Mouse (Mus musculus) midbrain, postnatal 0 days (tissue): ENCODE data around the gene Tns1. TPM values are rescaled to one million over a fixed set of nuclear protein-coding genes. Genes with fewer than 3 reads are reported as not detected.

ENCODE experiments used
- ATAC-seq: fragments of 200-750 bp; cut with Nextera tagmentation; 2 replicates; pipeline ENCODE4 v1.8.0; 2017; ENCODE audit warnings: moderate number of reproducible peaks, mild to moderate bottlenecking, moderate TSS enrichment, moderate library complexity; ENCODE audit not compliant: low FRiP score
- DNase-seq: peaks from one replicate; pipeline ENCODE4 v3.0.0-alpha.2; 2015; ENCODE audit warnings: low spot score
- H3K27ac ChIP-seq: fragments of 300-500 bp; sonication (generic); 2 replicates; pipeline ENCODE4 v1.5.1; 2014; ENCODE audit warnings: low read depth, mild to moderate bottlenecking, low read length, mixed read lengths
- H3K27me3 ChIP-seq: fragments of 300-500 bp; sonication (generic); 2 replicates; pipeline ENCODE4 v1.6.1; 2014; ENCODE audit warnings: low read length, control low read depth, mixed read lengths; ENCODE audit not compliant: insufficient read depth
- H3K36me3 ChIP-seq: fragments of 300-500 bp; sonication (generic); 2 replicates; pipeline ENCODE4 v1.6.1; 2014; ENCODE audit warnings: low read length, control low read depth, mixed read lengths; ENCODE audit not compliant: insufficient read depth
- H3K4me1 ChIP-seq: fragments of 300-500 bp; sonication (generic); 2 replicates; pipeline ENCODE4 v1.6.1; 2014; ENCODE audit warnings: mild to moderate bottlenecking, control low read depth, antibody characterized with exemption, low read length, mixed read lengths; ENCODE audit not compliant: insufficient read depth
- H3K4me2 ChIP-seq: fragments of 300-500 bp; sonication (generic); 2 replicates; pipeline ENCODE4 v1.6.1; 2014; ENCODE audit warnings: low read depth, mild to moderate bottlenecking, low read length, mixed read lengths; ENCODE audit not compliant: poor library complexity, severe bottlenecking
- H3K4me3 ChIP-seq: fragments of 300-500 bp; sonication (generic); 2 replicates; pipeline ENCODE4 v1.5.1; 2014; ENCODE audit warnings: low read depth, mild to moderate bottlenecking, low read length, moderate library complexity
- H3K9ac ChIP-seq: fragments of 300-500 bp; sonication (generic); replicated peaks from 2 replicates; pipeline ENCODE4 v1.6.1; 2014; ENCODE audit warnings: mild to moderate bottlenecking, low read length, moderate library complexity, mixed read lengths; ENCODE audit not compliant: poor library complexity, severe bottlenecking
- H3K9me3 ChIP-seq: fragments of 300-500 bp; sonication (generic); 2 replicates; pipeline ENCODE4 v1.6.1; 2016; ENCODE audit warnings: low read length, control low read depth
- CTCF ChIP-seq: IDR thresholded peaks from 2 replicates; pipeline ENCODE4 v1.5.1; 2016; ENCODE audit warnings: antibody characterized with exemption, mild to moderate bottlenecking
- WGBS: fragments of 180-500 bp; shearing (Covaris S2); extraction: QIAGEN DNeasy Blood & Tissue Kit; methylation state at CpG from one replicate; pipeline ENCODE4 v1.1.7; 2014; 5-methylcytosine and 5-hydroxymethylcytosine counted together
- polyA plus RNA-seq: library from polyadenylated mRNA; unstranded; fragments of >200 nt; fragmentation: Nextera tagmentation; extraction: Ambion mirVana; gene quantifications from 2 replicates; pipeline ENCODE4 v1.2.1, GENCODE M21; 2015
- total RNA-seq: library from RNA; depleted of rRNA; stranded (reverse); fragments of >200 nt; gene quantifications from 2 replicates; pipeline ENCODE4 v1.2.3, GENCODE M21; 2014

Gene Tns1
- total and polyA plus RNA-seq, 2 experiments from 2014 or later: 9.8 to 31.5 TPM

GRCm38 (mm10) chr1:74113071-74113470 is 11.2 kb downstream of the Tns1 start:
- no peak for TF ChIP-seq CTCF
- 73% methylated on average over 3 of the region's 3 CpGs for WGBS
- no peak for DNase-seq
- ATAC-seq: no peak
- H3K27ac ChIP-seq: no peak overlapping the region
- no peak overlapping the region for H3K4me3 ChIP-seq
- no peaks in the 10 kb centered on the region; the same call in 1 of the 2 replicates for H3K4me1 ChIP-seq
- no peaks in the 10 kb centered on the region for H3K36me3 ChIP-seq
- no peak overlapping the region for H3K4me2 ChIP-seq
- H3K9ac ChIP-seq: no peak overlapping the region
- no peaks in the 10 kb centered on the region for H3K9me3 ChIP-seq
- no peaks in the 10 kb centered on the region for H3K27me3 ChIP-seq

DNA sequence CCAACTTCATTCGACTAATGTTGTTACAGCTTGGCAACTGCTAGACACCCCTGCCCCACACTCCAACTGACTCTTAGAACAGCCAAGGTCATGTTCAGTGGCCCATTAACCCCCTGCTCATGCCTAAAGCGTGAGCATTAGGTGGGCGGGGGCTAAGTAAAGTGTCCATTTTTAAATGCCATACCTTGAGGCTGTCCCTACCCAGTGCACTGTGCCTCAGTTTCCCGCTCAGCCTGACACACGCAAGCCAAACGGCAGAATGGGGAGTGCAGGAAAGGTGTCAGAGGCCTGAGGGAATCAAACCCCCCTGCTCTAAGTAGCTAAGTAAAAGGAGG is 12.6 kb downstream of the Tns1 start:
- H3K27me3 ChIP-seq: no peaks in the 10 kb centered on the region
- 15% methylated on average over 6 of the region's 6 CpGs for WGBS
- ATAC-seq: no peak; the same call in 1 of the 2 replicates
- H3K36me3 ChIP-seq: no peaks in the 10 kb centered on the region
- DNase-seq: no peak
- no peaks in the 10 kb centered on the region; the same call in 1 of the 2 replicates for H3K4me1 ChIP-seq
- no peak overlapping the region for H3K27ac ChIP-seq
- H3K4me3 ChIP-seq: no peak overlapping the region
- TF ChIP-seq CTCF: no peak
- no peak overlapping the region for H3K4me2 ChIP-seq
- H3K9me3 ChIP-seq: no peaks in the 10 kb centered on the region
- no peak overlapping the region for H3K9ac ChIP-seq

DNA sequence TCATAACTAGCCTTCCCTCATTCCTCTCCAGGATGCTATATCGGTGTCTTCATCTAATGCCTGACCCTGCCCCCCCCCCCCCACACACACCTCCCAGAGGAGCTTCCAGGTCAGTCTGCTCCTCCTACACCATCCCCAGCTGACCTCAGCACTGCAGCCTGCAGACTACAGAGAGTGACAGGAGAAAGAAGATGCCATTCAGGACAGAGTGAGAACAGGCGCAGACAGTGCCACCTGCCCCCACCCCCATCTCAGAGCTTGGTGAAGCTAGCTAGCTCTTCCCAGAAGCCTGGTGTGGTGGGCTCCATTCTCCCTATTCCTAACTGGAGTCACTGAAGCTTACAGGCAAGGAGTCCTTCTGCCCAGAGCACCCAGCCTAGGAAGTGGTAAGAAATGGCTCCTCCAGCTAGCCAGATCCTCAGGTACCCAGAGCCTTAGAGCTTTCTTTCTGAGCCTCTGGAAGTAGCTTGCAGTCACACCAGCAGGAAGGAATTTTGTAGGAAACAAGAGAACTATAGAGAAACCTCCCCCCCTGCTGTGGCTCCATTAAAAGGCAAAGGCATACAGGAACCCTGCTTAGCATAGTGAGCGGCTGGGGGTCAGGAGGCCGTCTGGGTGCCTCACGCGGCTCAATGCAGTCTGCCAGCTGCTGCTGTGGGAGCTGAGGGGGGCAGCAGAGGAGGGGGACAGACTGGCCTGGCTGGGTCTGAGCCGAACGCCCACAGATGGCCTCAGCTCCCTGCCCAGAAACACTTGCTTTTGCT is 13.1 kb downstream of the Tns1 start:
- TF ChIP-seq CTCF: no peak
- H3K27ac ChIP-seq: 0 out of 2 replicates have a peak overlapping the region, but pooled peaks have one; percentile 26
- peak; percentile 68 for ATAC-seq
- no peaks in the 10 kb centered on the region for H3K9me3 ChIP-seq
- H3K4me2 ChIP-seq: no peak overlapping the region
- no peaks in the 10 kb centered on the region for H3K36me3 ChIP-seq
- DNase-seq: peak; percentile 80
- no peaks in the 10 kb centered on the region for H3K27me3 ChIP-seq
- H3K9ac ChIP-seq: no peak overlapping the region
- H3K4me1 ChIP-seq: no peaks in the 10 kb centered on the region; the same call in 1 of the 2 replicates
- 11% methylated on average over 8 of the region's 8 CpGs for WGBS
- no peak overlapping the region for H3K4me3 ChIP-seq

DNA sequence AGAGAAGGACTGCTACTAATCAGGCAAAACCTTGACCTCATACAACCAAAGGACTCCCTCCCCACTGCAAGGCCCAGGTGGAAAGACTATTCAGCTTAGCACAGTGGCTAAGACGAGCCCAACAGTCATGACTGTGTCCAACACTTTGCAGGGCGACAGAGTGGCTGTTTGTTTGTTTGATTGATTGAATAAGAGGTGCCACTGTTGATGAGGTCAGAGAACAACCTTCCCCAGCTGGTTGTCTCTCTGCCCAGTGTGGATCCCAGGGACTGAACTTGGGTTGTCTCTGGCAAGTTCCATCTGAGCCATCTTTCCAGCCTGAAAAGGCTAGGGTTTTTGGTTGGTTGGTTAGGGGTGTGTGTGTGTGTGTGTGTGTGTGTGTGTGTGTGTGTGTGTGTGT is 14.6 kb downstream of the Tns1 start:
- no peak for TF ChIP-seq CTCF
- H3K9me3 ChIP-seq: no peaks in the 10 kb centered on the region
- ATAC-seq: no peak
- H3K4me2 ChIP-seq: no peak overlapping the region
- no peak for DNase-seq
- no peak overlapping the region for H3K9ac ChIP-seq
- H3K36me3 ChIP-seq: no peaks in the 10 kb centered on the region
- H3K27ac ChIP-seq: no peak overlapping the region
- H3K27me3 ChIP-seq: no peaks in the 10 kb centered on the region
- 78% methylated on average over 2 of the region's 2 CpGs for WGBS
- no peaks in the 10 kb centered on the region; the same call in 1 of the 2 replicates for H3K4me1 ChIP-seq
- no peak overlapping the region for H3K4me3 ChIP-seq

- no peak for ATAC-seq
- DNase-seq: no peak
- H3K27me3 ChIP-seq: no peaks in the 10 kb centered on the region
- no peaks in the 10 kb centered on the region for H3K9me3 ChIP-seq
- H3K27ac ChIP-seq: no peak overlapping the region
- no peak overlapping the region for H3K4me3 ChIP-seq
- H3K9ac ChIP-seq: no peak overlapping the region
- no peaks in the 10 kb centered on the region for H3K36me3 ChIP-seq
- no peaks in the 10 kb centered on the region; the same call in 1 of the 2 replicates for H3K4me1 ChIP-seq
- 80% methylated on average over 4 of the region's 5 CpGs for WGBS
- no peak overlapping the region for H3K4me2 ChIP-seq
- TF ChIP-seq CTCF: no peak
These were observed 16.2 kb downstream of the Tns1 start for GRCm38 (mm10) chr1:74107931-74108618.

GRCm38 (mm10) chr1:74106214-74106613 is 18.0 kb downstream of the Tns1 start:
- Histone ChIP-seq H3K27ac (no peak overlapping the region), H3K9me3 (no peaks in the 10 kb centered on the region), H3K9ac (no peak overlapping the region), H3K4me2 (no peak overlapping the region), H3K36me3 (no peaks in the 10 kb centered on the region), H3K4me1 (no peaks in the 10 kb centered on the region; the same call in 1 of the 2 replicates), H3K4me3 (no peak overlapping the region), H3K27me3 (no peaks in the 10 kb centered on the region)
- ATAC-seq (no peak), DNase-seq (no peak)
- no peak for TF ChIP-seq CTCF
- 79% methylated on average over 6 of the region's 6 CpGs for WGBS
